Mouse (Mus musculus) heart, embryonic 15.5 days (tissue): ENCODE results near the gene Sdf4. TPM values are rescaled to one million over a fixed set of nuclear protein-coding genes. Genes with fewer than 3 reads are reported as not detected.

ENCODE experiments used
- ATAC-seq: fragments of 200-750 bp; cut with Nextera tagmentation; replicated peaks from 2 replicates; pipeline ENCODE4 v1.8.0; 2017; ENCODE audit warnings: low read depth, moderate TSS enrichment; ENCODE audit not compliant: insufficient number of reproducible peaks, insufficient read depth, low FRiP score
- H3K27ac ChIP-seq: fragments of 300-500 bp; sonication (generic); 2 replicates; pipeline ENCODE4 v1.5.1; 2015; ENCODE audit warnings: mild to moderate bottlenecking, inconsistent platforms
- H3K27me3 ChIP-seq: fragments of 300-500 bp; sonication (generic); 2 replicates; pipeline ENCODE4 v1.6.1; 2015; ENCODE audit warnings: inconsistent platforms
- H3K36me3 ChIP-seq: fragments of 300-500 bp; sonication (generic); 2 replicates; pipeline ENCODE4 v1.6.1; 2015; ENCODE audit warnings: mild to moderate bottlenecking, inconsistent platforms
- H3K4me1 ChIP-seq: fragments of 300-500 bp; sonication (generic); replicated peaks from 2 replicates; pipeline ENCODE4 v1.6.1; 2015; ENCODE audit warnings: inconsistent platforms
- H3K4me2 ChIP-seq: fragments of 300-500 bp; sonication (generic); 2 replicates; pipeline ENCODE4 v1.6.1; 2015; ENCODE audit warnings: inconsistent platforms, mild to moderate bottlenecking, moderate library complexity
- H3K4me3 ChIP-seq: fragments of 300-500 bp; sonication (generic); 2 replicates; pipeline ENCODE4 v1.5.1; 2015; ENCODE audit warnings: mild to moderate bottlenecking, inconsistent platforms
- H3K9ac ChIP-seq: fragments of 300-500 bp; sonication (generic); 2 replicates; pipeline ENCODE4 v1.6.1; 2015; ENCODE audit warnings: mild to moderate bottlenecking, inconsistent platforms
- H3K9me3 ChIP-seq: fragments of 300-500 bp; sonication (generic); replicated peaks from 2 replicates; pipeline ENCODE4 v1.6.1; 2016; ENCODE audit warnings: inconsistent platforms
- WGBS: fragments of 180-500 bp; shearing (Covaris S2); methylation state at CpG from one replicate; pipeline ENCODE4 v1.1.7; 2015; ENCODE audit warnings: mixed read lengths; 5-methylcytosine and 5-hydroxymethylcytosine counted together
- polyA plus RNA-seq: library from polyadenylated mRNA; unstranded; fragments of >200 nt; fragmentation: Nextera tagmentation; extraction: Ambion mirVana; gene quantifications from 2 replicates; pipeline ENCODE4 v1.2.1, GENCODE M21; 2015

Gene Sdf4
- polyA plus RNA-seq, 1 experiment from 2014 or later = 105 TPM

DNA sequence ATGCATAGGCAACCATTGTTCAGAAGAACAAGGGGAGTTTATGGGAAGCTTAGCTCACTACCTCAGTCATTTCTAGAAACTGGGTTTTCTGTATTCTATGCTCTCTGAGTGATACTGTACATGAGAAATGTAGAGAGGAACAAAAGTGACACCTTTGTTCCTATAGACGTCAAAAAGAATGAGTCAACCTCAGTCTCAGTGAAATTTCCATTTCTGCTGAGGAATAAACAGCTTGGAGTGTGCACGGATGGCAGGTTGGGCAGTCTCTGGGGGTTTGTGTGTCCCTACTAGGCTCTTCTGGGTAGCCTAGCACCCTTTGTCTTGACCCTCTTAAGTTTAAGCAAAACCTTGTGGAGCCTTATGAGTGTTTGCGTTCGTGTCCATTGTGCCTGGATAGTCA is 15.7 kb downstream of the Sdf4 start:
- Histone ChIP-seq H3K9me3 (no peaks in the 10 kb centered on the region), H3K27ac (no peak overlapping the region), H3K9ac (no peak overlapping the region), H3K4me3 (no peak overlapping the region), H3K4me2 (no peak overlapping the region), H3K36me3 (peaks cover 81% of the 10 kb centered on the region), H3K27me3 (no peaks in the 10 kb centered on the region), H3K4me1 (no peaks in the 10 kb centered on the region)
- WGBS = 91% methylated on average over 4 of the region's 4 CpGs
- no peak for ATAC-seq

DNA sequence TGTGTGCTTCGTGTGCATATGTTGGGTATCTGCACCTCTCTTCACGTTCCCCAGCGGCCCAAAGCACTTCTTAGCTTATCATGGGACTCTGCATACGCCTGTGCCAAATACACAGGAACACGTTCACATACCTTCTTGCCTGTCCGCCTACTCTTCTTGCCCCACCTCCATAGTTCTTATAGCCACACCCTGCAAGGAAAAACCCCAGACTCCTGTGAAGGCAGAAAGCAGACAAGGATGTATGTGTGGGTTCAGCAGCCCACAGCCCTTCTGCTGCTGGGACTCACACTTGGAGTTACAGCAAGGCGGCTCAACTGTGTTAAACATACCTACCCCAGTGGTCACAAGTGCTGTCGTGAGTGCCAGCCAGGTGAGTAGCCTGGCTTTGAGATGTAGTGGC is 21.0 kb downstream of the Sdf4 start, which contains the start of gene Tnfrsf4:
TSS of gene Tnfrsf4 (plus strand) at position 207 of the 400 bp plus-strand sequence.
- H3K4me3 ChIP-seq = no peak within 1 kb of the TSS
- no peaks in the 10 kb centered on the region for H3K27me3 ChIP-seq
- H3K9ac ChIP-seq = no peak within 1 kb of the TSS
- ATAC-seq = no peak
- H3K4me1 ChIP-seq = no peaks in the 10 kb centered on the region
- H3K9me3 ChIP-seq = no peaks in the 10 kb centered on the region
- peaks cover 40% of the 10 kb centered on the region for H3K36me3 ChIP-seq
- H3K27ac ChIP-seq = no peak within 1 kb of the TSS
- no peak within 1 kb of the TSS for H3K4me2 ChIP-seq
- WGBS = 78% methylated on average over 8 of the region's 8 CpGs

DNA sequence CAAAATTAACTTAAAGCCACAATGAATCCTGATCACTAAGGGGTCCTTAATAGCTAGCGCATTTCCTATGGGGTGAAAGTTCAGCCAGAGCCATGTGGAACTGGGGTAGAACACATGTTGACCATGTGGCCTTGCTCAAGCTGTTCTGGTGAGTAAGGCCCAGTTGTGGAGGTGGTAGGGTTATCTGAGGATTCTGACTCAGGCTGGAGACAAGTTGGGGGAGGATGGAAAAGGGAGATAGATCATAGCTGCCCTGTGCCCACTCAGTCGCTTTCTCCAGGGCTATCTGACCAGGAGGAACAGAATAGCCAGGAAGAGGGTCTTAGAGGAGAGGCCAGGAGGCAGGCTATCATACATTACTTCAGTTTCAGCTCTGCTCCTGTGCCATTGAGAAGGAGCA is 21.8 kb downstream of the Sdf4 start:
- no peaks in the 10 kb centered on the region for H3K9me3 ChIP-seq
- H3K9ac ChIP-seq = no peak overlapping the region
- peaks cover 32% of the 10 kb centered on the region for H3K36me3 ChIP-seq
- no peak overlapping the region for H3K4me2 ChIP-seq
- no peak overlapping the region for H3K27ac ChIP-seq
- H3K4me1 ChIP-seq = no peaks in the 10 kb centered on the region
- no peaks in the 10 kb centered on the region for H3K27me3 ChIP-seq
- H3K4me3 ChIP-seq = no peak overlapping the region
- no peak for ATAC-seq
- 70% methylated on average over 2 of the region's 2 CpGs for WGBS

DNA sequence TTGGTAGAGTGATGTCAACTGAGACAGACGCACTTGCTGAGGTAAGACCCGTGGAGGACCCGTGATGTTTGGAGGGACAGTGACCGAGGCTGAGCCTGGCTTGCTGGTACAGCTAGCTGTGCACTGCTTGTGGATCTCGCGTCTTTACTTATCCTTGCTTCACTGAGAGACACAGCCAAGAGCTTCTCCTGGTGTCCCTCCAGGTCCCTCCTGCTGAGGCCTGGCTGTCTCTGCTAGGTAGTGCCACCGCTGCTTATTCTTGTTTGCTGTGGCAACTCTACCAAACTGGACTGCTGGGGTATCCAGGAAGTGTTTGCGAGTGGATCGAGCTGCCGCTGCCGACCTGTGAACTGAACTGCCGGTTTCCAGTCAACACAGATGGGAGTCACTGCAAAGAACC is 27.1 kb downstream of the Sdf4 start:
- Histone ChIP-seq H3K9me3 (no peaks in the 10 kb centered on the region), H3K4me1 (no peaks in the 10 kb centered on the region), H3K4me3 (no peak overlapping the region), H3K27ac (no peak overlapping the region), H3K27me3 (no peaks in the 10 kb centered on the region), H3K4me2 (no peak overlapping the region), H3K36me3 (no peaks in the 10 kb centered on the region; the same call in 1 of the 2 replicates), H3K9ac (no peak overlapping the region)
- WGBS = 85% methylated on average over 12 of the region's 12 CpGs
- no peak for ATAC-seq

DNA sequence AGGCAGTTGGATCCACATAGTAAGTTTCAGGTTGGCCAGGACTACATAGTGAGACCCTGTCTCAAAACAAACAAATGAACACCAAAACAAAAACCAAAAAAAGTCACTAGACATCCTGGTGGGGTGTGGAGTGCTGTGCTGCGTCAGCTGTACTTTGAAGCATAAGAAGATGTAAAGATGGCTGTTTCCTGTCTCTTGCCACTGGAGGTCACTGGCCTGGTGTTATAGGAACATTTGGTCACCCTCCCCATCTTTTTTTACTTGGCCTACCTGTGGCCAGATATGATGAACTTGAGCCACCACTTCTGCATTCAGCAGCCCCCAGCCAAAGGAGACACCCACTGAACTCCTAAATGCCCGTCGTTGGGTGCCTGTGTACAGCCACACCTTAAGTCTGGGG is 28.7 kb downstream of the Sdf4 start:
- Histone ChIP-seq H3K4me2 (no peak overlapping the region), H3K27me3 (no peaks in the 10 kb centered on the region), H3K9me3 (no peaks in the 10 kb centered on the region), H3K4me1 (peaks cover 10% of the 10 kb centered on the region), H3K27ac (no peak overlapping the region), H3K36me3 (no peaks in the 10 kb centered on the region; the same call in 1 of the 2 replicates), H3K9ac (no peak overlapping the region), H3K4me3 (no peak overlapping the region)
- WGBS = 68% methylated on average over 3 of the region's 3 CpGs
- no peak for ATAC-seq

DNA sequence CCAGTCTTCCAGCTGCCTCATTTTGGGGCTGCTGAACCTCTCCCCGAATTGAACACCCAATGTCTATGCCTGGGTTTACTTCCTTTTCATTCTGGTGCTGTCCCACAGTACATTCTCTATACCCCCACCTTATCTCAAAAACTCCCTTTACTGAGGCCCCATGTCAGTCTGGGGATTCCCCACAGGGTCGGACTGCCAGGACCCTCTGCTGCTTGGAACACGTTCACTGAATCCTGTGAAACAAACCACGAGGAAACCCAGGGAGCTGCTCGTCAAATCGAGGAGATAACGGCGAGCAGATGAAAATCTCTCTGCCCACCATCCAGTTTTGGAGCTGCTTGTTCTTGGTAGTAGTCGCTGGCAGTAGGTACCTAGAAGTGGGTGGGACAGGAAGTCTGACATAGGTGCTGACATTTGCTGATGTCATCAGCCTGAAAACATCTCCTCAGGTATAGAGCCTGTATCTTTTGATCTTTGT is 29.3 kb downstream of the Sdf4 start:
- H3K9ac ChIP-seq = no peak overlapping the region
- 32% methylated on average over 9 of the region's 9 CpGs for WGBS
- H3K27me3 ChIP-seq = no peaks in the 10 kb centered on the region
- no peak overlapping the region for H3K27ac ChIP-seq
- H3K36me3 ChIP-seq = no peaks in the 10 kb centered on the region; the same call in 1 of the 2 replicates
- H3K9me3 ChIP-seq = no peaks in the 10 kb centered on the region
- H3K4me2 ChIP-seq = no peak overlapping the region
- no peak for ATAC-seq
- H3K4me1 ChIP-seq = peaks cover 12% of the 10 kb centered on the region
- H3K4me3 ChIP-seq = no peak overlapping the region

DNA sequence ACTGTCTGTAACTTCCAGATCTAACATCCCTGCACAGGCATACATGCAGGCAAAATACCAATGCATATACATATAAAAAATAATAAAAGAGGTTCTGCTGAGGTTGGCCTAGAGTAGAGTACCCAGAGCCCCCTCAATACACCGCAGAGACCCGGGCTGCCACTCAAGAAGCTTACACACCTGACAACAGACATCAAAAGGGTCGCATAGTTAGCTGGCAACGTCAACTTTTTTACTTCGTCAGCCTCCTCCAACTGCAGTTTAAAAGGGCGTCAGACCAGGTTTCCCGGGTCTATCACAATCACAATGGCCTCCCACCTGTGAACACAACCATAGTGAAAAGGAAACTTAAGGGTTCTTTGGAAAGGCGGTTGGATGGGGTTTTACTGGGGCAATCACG is 30.8 kb downstream of the Sdf4 start:
- Histone ChIP-seq H3K4me2 (no peak overlapping the region), H3K27me3 (no peaks in the 10 kb centered on the region), H3K27ac (no peak overlapping the region), H3K9ac (no peak overlapping the region), H3K9me3 (no peaks in the 10 kb centered on the region), H3K36me3 (peaks cover 8% of the 10 kb centered on the region; the same call in 1 of the 2 replicates), H3K4me1 (peaks cover 12% of the 10 kb centered on the region), H3K4me3 (no peak overlapping the region)
- ATAC-seq = no peak
- WGBS = 80% methylated on average over 9 of the region's 9 CpGs

DNA sequence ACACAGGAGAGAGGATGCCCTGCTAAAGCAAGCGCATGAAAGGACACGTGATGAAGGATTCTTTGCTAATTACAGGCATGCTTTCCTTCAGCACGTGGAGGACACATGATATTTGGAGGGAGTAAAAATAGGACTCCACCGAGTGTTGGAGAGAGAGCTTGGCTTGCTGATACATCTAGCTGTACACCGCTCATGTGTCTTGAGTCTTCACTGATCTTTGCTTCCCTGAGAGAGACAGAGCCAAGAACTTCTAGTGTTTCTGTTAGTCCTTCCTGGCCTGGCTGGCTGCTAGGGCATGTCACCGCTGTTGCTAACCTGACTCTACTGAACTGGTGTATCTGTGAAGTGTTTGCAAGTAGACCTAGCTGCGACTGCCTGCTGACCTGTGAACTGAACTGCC is 31.5 kb downstream of the Sdf4 start:
- Histone ChIP-seq H3K4me2 (no peak overlapping the region), H3K36me3 (peaks cover 8% of the 10 kb centered on the region; the same call in 1 of the 2 replicates), H3K27ac (no peak overlapping the region), H3K4me3 (no peak overlapping the region), H3K27me3 (no peaks in the 10 kb centered on the region), H3K9me3 (no peaks in the 10 kb centered on the region), H3K4me1 (peaks cover 12% of the 10 kb centered on the region), H3K9ac (no peak overlapping the region)
- ATAC-seq = no peak; the same call in 1 of the 2 replicates
- 74% methylated on average over 7 of the region's 7 CpGs for WGBS

DNA sequence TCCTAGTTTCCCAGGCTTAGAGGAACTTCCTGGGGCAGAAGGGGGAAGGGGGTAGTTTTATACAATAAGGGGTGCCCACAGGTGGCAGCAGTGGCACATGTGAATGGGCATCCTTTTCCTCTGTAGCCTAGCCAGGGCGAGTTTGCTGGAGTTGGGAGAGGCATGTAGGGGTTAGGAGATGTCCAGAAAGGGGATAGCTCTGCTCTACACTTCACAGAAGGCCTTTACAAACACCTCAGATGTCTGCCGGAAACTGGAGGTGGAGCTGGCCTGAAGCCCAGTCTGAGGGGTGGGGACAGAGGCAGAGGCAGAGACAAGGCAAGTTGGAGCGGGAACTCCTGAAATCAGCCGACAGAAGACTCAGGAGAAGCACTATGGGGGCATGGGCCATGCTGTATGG is 33.3 kb downstream of the Sdf4 start, which contains the start of gene Tnfrsf18:
TSS of gene Tnfrsf18 (plus strand) at position 152 of the 400 bp plus-strand sequence.
- H3K36me3 ChIP-seq = peaks cover 8% of the 10 kb centered on the region; the same call in 1 of the 2 replicates
- ATAC-seq = peak; percentile 48
- H3K4me2 ChIP-seq = peak within 1 kb of the TSS; percentile 21; the same call in 1 of the 2 replicates
- H3K27me3 ChIP-seq = no peaks in the 10 kb centered on the region
- H3K4me3 ChIP-seq = no peak within 1 kb of the TSS
- WGBS = 20% methylated on average over 4 of the region's 4 CpGs
- 0 out of 2 replicates have a peak within 1 kb of the TSS, but pooled peaks have one; percentile 2 for H3K9ac ChIP-seq
- H3K27ac ChIP-seq = peak within 1 kb of the TSS; percentile 50
- H3K9me3 ChIP-seq = no peaks in the 10 kb centered on the region
- peaks cover 23% of the 10 kb centered on the region for H3K4me1 ChIP-seq

DNA sequence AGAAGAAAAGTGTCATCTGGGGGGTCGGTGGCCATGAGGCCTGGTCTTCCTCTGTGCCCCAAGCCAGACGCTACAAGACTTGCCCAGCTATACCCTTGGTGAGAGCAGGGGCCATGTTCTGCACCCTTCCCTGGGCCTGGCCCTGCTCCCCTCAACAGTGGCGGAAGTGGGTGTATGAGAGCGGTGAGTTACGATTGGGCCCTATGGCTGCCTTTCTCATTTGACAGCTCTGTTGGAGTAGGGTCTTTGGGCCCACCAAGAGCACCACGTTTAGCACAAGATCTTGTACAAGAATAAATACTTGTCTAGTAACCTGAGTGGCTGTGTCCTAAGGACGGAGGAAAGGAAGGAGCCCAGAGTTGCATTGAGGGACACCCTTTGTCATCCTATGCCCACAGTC is 35.9 kb downstream of the Sdf4 start:
- peaks cover 36% of the 10 kb centered on the region for H3K4me1 ChIP-seq
- H3K27ac ChIP-seq = no peak overlapping the region
- H3K9me3 ChIP-seq = no peaks in the 10 kb centered on the region
- no peak for ATAC-seq
- H3K9ac ChIP-seq = no peak overlapping the region
- WGBS = 89% methylated on average over 7 of the region's 7 CpGs
- no peak overlapping the region for H3K4me3 ChIP-seq
- no peaks in the 10 kb centered on the region for H3K27me3 ChIP-seq
- peaks cover 8% of the 10 kb centered on the region; the same call in 1 of the 2 replicates for H3K36me3 ChIP-seq
- H3K4me2 ChIP-seq = no peak overlapping the region

DNA sequence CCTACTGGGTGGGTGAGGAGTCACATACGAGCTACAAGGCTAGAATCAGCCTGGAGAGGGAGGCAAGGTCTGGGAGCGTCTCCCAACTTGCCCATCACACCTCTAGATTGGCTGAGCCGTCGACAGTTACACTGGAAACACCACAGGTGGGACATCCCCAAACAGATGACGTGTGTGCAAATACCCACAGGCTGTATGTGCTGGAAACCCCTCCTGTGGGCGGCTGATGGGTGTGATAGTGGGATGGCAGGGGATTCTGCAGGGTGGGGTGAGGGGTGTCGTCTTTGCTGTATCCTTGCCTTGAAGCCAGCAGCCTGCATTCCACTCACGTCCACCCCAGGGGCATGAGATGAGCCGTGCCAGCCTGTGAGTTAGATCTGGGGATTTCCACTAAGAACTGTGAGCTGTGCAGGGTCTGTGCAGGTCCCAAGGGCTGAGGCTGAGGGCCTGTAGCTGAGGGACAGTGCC is 38.0 kb downstream of the Sdf4 start:
- no peak for ATAC-seq

DNA sequence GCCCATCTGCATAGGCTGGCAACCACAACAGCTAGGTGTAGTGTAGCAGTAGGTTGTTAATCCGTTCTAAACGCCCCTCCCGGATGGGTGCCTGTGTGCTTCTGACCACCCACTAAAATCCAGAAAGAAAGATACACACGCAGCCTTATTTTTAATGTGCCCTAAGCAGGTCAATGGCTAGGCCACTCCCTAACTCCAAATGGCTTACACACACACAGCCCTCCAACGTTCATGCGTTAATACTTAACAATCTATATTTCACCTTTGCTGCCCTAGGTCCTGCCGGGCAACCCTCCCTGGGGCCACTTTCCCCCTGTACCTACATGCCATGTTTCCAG is 38.6 kb downstream of the Sdf4 start:
- peaks cover 8% of the 10 kb centered on the region; the same call in 1 of the 2 replicates for H3K36me3 ChIP-seq
- H3K9me3 ChIP-seq = no peaks in the 10 kb centered on the region
- WGBS = 11% methylated on average over 7 of the region's 7 CpGs
- H3K27me3 ChIP-seq = peaks cover 20% of the 10 kb centered on the region
- peak overlapping the region; percentile 67 for H3K4me3 ChIP-seq
- H3K9ac ChIP-seq = peak overlapping the region; percentile 65
- peaks cover 37% of the 10 kb centered on the region for H3K4me1 ChIP-seq
- peak overlapping the region; percentile 97 for H3K27ac ChIP-seq
- peak overlapping the region; percentile 79 for H3K4me2 ChIP-seq
- peak; percentile 14 for ATAC-seq

More for the DNA sequence above, 38.0 kb downstream of the Sdf4 start:
- Histone ChIP-seq H3K4me2 (peak overlapping the region; percentile 79), H3K36me3 (peaks cover 8% of the 10 kb centered on the region; the same call in 1 of the 2 replicates), H3K27me3 (peaks cover 14% of the 10 kb centered on the region), H3K9me3 (no peaks in the 10 kb centered on the region), H3K4me1 (peaks cover 43% of the 10 kb centered on the region), H3K9ac (peak overlapping the region; percentile 65), H3K4me3 (peak overlapping the region; percentile 67), H3K27ac (peak overlapping the region; percentile 97)
- 41% methylated on average over 9 of the region's 9 CpGs for WGBS
